Mouse (Mus musculus) hindbrain, postnatal 0 days (tissue): Measurements from ENCODE around the gene Zfp940. TPM values are rescaled to one million over a fixed set of nuclear protein-coding genes. Genes with fewer than 3 reads are reported as not detected.

Source experiments
- ATAC-seq: fragments of 200-750 bp; cut with Nextera tagmentation; 2 replicates; pipeline ENCODE4 v1.8.0; 2017; ENCODE audit warnings: mild to moderate bottlenecking, moderate TSS enrichment, moderate library complexity
- DNase-seq: peaks from one replicate; pipeline ENCODE4 v3.0.0-alpha.2; 2015; ENCODE audit warnings: low spot score
- H3K27ac ChIP-seq: fragments of 300-500 bp; sonication (generic); 2 replicates; pipeline ENCODE4 v1.5.1; 2014; ENCODE audit warnings: mild to moderate bottlenecking
- H3K27me3 ChIP-seq: fragments of 300-500 bp; sonication (generic); 2 replicates; pipeline ENCODE4 v1.6.1; 2014; ENCODE audit warnings: low read length, mixed read lengths; ENCODE audit not compliant: insufficient read depth
- H3K36me3 ChIP-seq: fragments of 300-500 bp; sonication (generic); 2 replicates; pipeline ENCODE4 v1.6.1; 2014; ENCODE audit warnings: low read length, mixed read lengths; ENCODE audit not compliant: insufficient read depth
- H3K4me1 ChIP-seq: fragments of 300-500 bp; sonication (generic); 2 replicates; pipeline ENCODE4 v1.6.1; 2014; ENCODE audit warnings: antibody characterized with exemption, low read length, mixed read lengths; ENCODE audit not compliant: insufficient read depth
- H3K4me2 ChIP-seq: fragments of 300-500 bp; sonication (generic); 2 replicates; pipeline ENCODE4 v1.6.1; 2014; ENCODE audit warnings: low read depth, mild to moderate bottlenecking, low read length, moderate library complexity, mixed read lengths
- H3K4me3 ChIP-seq: fragments of 300-500 bp; sonication (generic); 2 replicates; pipeline ENCODE4 v1.5.1; 2014; ENCODE audit warnings: low read length
- H3K9ac ChIP-seq: fragments of 300-500 bp; sonication (generic); replicated peaks from 2 replicates; pipeline ENCODE4 v1.6.1; 2014; ENCODE audit warnings: mild to moderate bottlenecking, low read length, moderate library complexity, mixed read lengths
- H3K9me3 ChIP-seq: fragments of 300-500 bp; sonication (generic); 2 replicates; pipeline ENCODE4 v1.6.1; 2016; ENCODE audit warnings: low read length, mixed read lengths
- CTCF ChIP-seq: IDR thresholded peaks from 2 replicates; pipeline ENCODE4 v1.5.1; 2016; ENCODE audit warnings: antibody characterized with exemption, control low read depth, low read depth
- WGBS: fragments of 180-500 bp; shearing (Covaris S2); extraction: QIAGEN DNeasy Blood & Tissue Kit; methylation state at CpG from one replicate; pipeline ENCODE4 v1.1.7; 2014; 5-methylcytosine and 5-hydroxymethylcytosine counted together
- polyA plus RNA-seq: library from polyadenylated mRNA; unstranded; fragments of >200 nt; fragmentation: Nextera tagmentation; extraction: Ambion mirVana; gene quantifications from 2 replicates; pipeline ENCODE4 v1.2.1, GENCODE M21; 2015
- total RNA-seq: library from RNA; depleted of rRNA; stranded (reverse); fragments of >200 nt; gene quantifications from 2 replicates; pipeline ENCODE4 v1.2.3, GENCODE M21; 2014; rRNA removed

Zfp940 gene
- total and polyA plus RNA-seq, 2 experiments from 2014 or later: 5.3 to 10.3 TPM

- Histone ChIP-seq H3K4me3 (no peak overlapping the region), H3K36me3 (no peaks in the 10 kb centered on the region), H3K4me2 (peak overlapping the region; percentile 78; the same call in 1 of the 2 replicates), H3K27me3 (no peaks in the 10 kb centered on the region), H3K27ac (no peak overlapping the region), H3K4me1 (peaks cover 22% of the 10 kb centered on the region; the same call in 1 of the 2 replicates), H3K9ac (no peak overlapping the region), H3K9me3 (no peaks in the 10 kb centered on the region)
- ATAC-seq: no peak
- no peak for TF ChIP-seq CTCF
- DNase-seq: no peak
- WGBS: 95% methylated on average over 2 of the region's 2 CpGs
Measured at GRCm38 (mm10) chr7:29814381-29814780, 39.1 kb downstream of the Zfp940 start.

DNA sequence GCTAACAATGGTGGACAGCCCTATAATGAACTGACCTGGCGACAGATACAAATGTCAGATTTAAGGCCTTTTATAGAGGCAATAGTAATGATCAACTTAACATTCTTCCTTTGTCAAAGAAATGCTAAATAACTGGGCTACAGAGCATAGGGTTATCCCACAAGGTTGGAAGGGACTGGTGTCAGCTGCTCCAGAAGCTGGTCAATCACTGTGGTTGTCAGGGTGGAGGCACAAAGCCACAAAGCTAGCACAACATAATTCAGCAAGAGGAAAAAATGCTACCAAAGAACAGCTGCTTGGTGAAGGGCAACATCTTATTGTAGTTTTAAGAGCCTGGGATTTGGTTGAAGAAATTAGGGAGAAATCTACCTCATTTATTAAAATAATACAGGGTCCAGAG lies 41.2 kb downstream of the Zfp940 start:
- Histone ChIP-seq H3K9ac (no peak overlapping the region), H3K4me3 (no peak overlapping the region), H3K4me1 (0 out of 2 replicates have a peak, but pooled peaks cover 11% of the 10 kb centered on the region), H3K27me3 (no peaks in the 10 kb centered on the region), H3K4me2 (no peak overlapping the region), H3K27ac (no peak overlapping the region), H3K9me3 (no peaks in the 10 kb centered on the region), H3K36me3 (no peaks in the 10 kb centered on the region)
- ATAC-seq (no peak), DNase-seq (no peak)
- WGBS: 87% methylated on average over 1 of the region's 1 CpGs
- TF ChIP-seq CTCF: no peak

DNA sequence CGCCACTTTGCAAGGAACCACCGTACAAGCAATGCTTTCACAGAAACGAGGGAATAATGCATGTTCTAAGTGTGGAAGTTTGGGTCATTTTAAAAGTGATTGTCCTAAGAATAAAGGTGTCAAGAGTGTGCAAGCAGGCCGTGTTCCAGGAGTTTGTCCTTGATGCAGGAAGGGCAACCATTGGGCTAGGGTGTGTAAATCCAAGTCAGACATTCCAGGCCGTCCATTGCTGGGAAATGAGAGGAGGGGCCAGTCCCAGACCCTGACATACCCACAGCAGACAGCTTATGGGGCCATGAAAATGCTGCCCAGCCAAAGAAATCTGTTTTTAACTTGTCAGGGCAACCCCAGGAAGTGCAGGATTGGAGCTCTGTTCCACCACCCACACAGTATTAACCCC lies 46.4 kb downstream of the Zfp940 start:
- no peak for ATAC-seq
- no peak for TF ChIP-seq CTCF
- Histone ChIP-seq H3K9ac (no peak overlapping the region), H3K36me3 (no peaks in the 10 kb centered on the region), H3K4me1 (no peaks in the 10 kb centered on the region), H3K27ac (no peak overlapping the region), H3K4me2 (no peak overlapping the region), H3K9me3 (no peaks in the 10 kb centered on the region), H3K27me3 (no peaks in the 10 kb centered on the region), H3K4me3 (no peak overlapping the region)
- DNase-seq: no peak
- 83% methylated on average over 5 of the region's 5 CpGs for WGBS

DNA sequence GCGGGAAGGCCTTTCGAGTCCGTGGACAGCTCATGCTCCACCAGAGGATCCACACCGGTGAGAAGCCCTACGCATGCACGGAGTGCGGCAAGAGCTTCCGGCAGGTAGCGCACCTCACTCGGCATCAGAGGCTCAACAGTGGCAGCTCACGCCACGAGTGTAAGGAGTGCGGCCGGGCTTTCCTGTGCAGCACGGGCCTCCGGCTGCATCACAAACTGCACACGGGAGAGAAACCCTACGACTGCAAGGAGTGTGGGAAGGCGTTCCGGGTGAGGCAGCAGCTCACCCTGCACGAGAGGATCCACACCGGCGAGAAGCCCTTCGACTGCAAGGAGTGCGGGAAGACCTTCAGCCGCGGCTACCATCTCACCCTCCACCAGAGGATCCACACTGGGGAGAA lies 60.6 kb downstream of the Zfp940 start:
- Histone ChIP-seq H3K4me1 (no peaks in the 10 kb centered on the region), H3K9me3 (peaks cover 2% of the 10 kb centered on the region; the same call in 1 of the 2 replicates), H3K4me2 (no peak overlapping the region), H3K27ac (no peak overlapping the region), H3K4me3 (no peak overlapping the region), H3K9ac (no peak overlapping the region), H3K27me3 (no peaks in the 10 kb centered on the region), H3K36me3 (peaks cover 38% of the 10 kb centered on the region)
- DNase-seq (no peak), ATAC-seq (no peak)
- WGBS: 40% methylated on average over 27 of the region's 27 CpGs
- TF ChIP-seq CTCF: no peak

GRCm38 (mm10) chr7:29785888-29786287 lies 67.6 kb downstream of the Zfp940 start:
- peaks cover 29% of the 10 kb centered on the region for H3K36me3 ChIP-seq
- H3K9ac ChIP-seq: peak overlapping the region; percentile 82; the same call in 1 of the 2 replicates
- 76% methylated on average over 5 of the region's 5 CpGs for WGBS
- H3K27ac ChIP-seq: no peak overlapping the region
- H3K4me3 ChIP-seq: peak overlapping the region; percentile 70
- no peaks in the 10 kb centered on the region for H3K9me3 ChIP-seq
- no peak for DNase-seq
- peak overlapping the region; percentile 77 for H3K4me2 ChIP-seq
- no peak for ATAC-seq
- no peak for TF ChIP-seq CTCF
- peaks cover 7% of the 10 kb centered on the region for H3K4me1 ChIP-seq
- H3K27me3 ChIP-seq: no peaks in the 10 kb centered on the region

DNA sequence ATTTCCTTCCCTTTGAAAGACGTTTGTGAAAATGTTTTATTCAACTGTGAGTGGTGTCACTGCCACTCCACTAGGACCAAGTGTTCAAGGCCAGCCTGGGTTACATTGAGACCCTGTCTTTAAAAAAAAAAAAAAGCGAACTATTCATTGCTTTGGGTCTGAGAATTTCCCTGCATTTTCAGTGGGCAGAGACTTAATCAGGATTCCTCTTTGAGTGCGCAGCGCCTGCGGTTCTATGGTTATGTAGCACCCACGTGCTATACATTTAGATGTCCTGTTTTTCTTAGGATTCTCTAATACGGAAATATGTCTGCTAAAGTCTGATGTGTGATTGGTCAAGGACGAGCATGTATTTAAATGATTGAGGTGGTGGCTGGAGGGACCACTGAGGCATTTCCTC lies 68.4 kb downstream of the Zfp940 start:
- peak overlapping the region; percentile 77 for H3K4me2 ChIP-seq
- H3K4me3 ChIP-seq: peak overlapping the region; percentile 70
- ATAC-seq: no peak
- H3K4me1 ChIP-seq: peaks cover 7% of the 10 kb centered on the region
- H3K27ac ChIP-seq: no peak overlapping the region
- H3K9me3 ChIP-seq: no peaks in the 10 kb centered on the region
- H3K27me3 ChIP-seq: no peaks in the 10 kb centered on the region
- H3K36me3 ChIP-seq: peaks cover 21% of the 10 kb centered on the region
- DNase-seq: peak; percentile 21
- H3K9ac ChIP-seq: peak overlapping the region; percentile 82; the same call in 1 of the 2 replicates
- 28% methylated on average over 8 of the region's 8 CpGs for WGBS
- no peak for TF ChIP-seq CTCF

DNA sequence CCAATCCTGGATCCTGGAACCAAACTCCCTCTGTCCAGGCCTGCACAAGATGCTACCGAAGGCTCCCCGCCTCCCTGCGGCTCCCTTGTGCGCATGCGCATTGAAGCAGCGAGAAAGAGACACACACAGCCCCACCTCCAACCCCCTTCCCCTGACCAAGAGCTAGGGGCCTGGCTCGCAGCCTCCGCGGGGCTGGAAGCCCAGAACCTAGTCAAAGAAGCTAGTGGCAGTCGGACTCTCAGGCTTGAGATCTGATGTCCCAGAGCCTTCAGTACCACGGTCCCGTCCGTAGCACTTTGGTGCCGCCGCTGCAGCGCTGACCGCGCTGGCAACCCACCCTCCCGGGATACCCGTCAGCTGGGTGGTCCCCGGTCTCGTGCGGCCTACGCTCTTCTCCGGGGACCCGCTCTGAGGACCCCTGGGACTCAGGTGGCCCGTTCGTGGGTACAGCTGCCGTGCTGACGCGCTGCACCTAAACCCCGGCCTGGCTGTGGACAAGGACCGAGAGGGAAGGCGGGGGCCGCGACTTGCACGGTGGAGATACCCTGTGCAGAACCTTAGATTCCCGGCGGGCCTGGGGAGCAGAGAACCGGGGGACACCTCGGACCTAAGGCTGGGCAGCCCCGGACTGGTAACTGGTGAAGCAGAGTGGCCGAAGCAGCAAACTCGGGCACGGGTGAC lies 69.5 kb downstream of the Zfp940 start, which contains the start of gene Zfp30:
Gene Zfp30 (plus strand): TSS at position 128 of the 681 bp plus-strand sequence.
- no peak for TF ChIP-seq CTCF
- peaks cover 17% of the 10 kb centered on the region for H3K36me3 ChIP-seq
- ATAC-seq (peak; percentile 97), DNase-seq (peak; percentile 97)
- peak within 1 kb of the TSS; percentile 77 for H3K4me2 ChIP-seq
- peaks cover 7% of the 10 kb centered on the region for H3K4me1 ChIP-seq
- peak within 1 kb of the TSS; percentile 92 for H3K27ac ChIP-seq
- H3K4me3 ChIP-seq: peak within 1 kb of the TSS; percentile 70
- no peaks in the 10 kb centered on the region for H3K9me3 ChIP-seq
- peak within 1 kb of the TSS; percentile 82 for H3K9ac ChIP-seq
- H3K27me3 ChIP-seq: no peaks in the 10 kb centered on the region
- WGBS: under 1% methylated on average over 45 of the region's 45 CpGs

Other genes starting within 250 kb of the Zfp940 start
- gene Catsperg2, start 126.6 kb downstream of the Zfp940 start, total RNA-seq: 0.11 and 0.37 TPM in 2 replicates
- 0.28 and 0.41 TPM in 2 replicates for gene Catsperg2, start 126.6 kb downstream of the Zfp940 start, polyA plus RNA-seq
- 10.7 and 11.4 TPM in 2 replicates for gene Zfp84, start 85.1 kb downstream of the Zfp940 start, total RNA-seq
- 5.8 and 6.5 TPM in 2 replicates for gene Zfp84, start 85.1 kb downstream of the Zfp940 start, polyA plus RNA-seq
- 10.1 and 11.3 TPM in 2 replicates for gene Zfp30, start 69.7 kb downstream of the Zfp940 start, total RNA-seq
- gene Zfp30, start 69.7 kb downstream of the Zfp940 start, polyA plus RNA-seq: 10.8 and 10.9 TPM in 2 replicates
- gene Zfp790, start 37.6 kb downstream of the Zfp940 start, total RNA-seq: 6.2 and 6.4 TPM in 2 replicates
- gene Zfp790, start 37.6 kb downstream of the Zfp940 start, polyA plus RNA-seq: 8.8 and 10.2 TPM in 2 replicates
- 14.7 and 17.8 TPM in 2 replicates for gene Zfp420, start 6.3 kb upstream of the Zfp940 start, total RNA-seq
- gene Zfp420, start 6.3 kb upstream of the Zfp940 start, polyA plus RNA-seq: 12.1 and 14.0 TPM in 2 replicates
- 16.1 and 16.8 TPM in 2 replicates for gene Zfp27, start 52.9 kb upstream of the Zfp940 start, total RNA-seq
- 6.9 and 7.8 TPM in 2 replicates for gene Zfp27, start 52.9 kb upstream of the Zfp940 start, polyA plus RNA-seq
- gene Zfp383, start 54.6 kb upstream of the Zfp940 start, total RNA-seq: 5.8 and 6.6 TPM in 2 replicates
- gene Zfp383, start 54.6 kb upstream of the Zfp940 start, polyA plus RNA-seq: 4.1 and 4.8 TPM in 2 replicates
- gene Zfp74, start 100.4 kb upstream of the Zfp940 start, total RNA-seq: 7.9 and 10.1 TPM in 2 replicates
- 13.1 and 14.6 TPM in 2 replicates for gene Zfp74, start 100.4 kb upstream of the Zfp940 start, polyA plus RNA-seq
- 6.4 and 6.7 TPM in 2 replicates for gene Zfp568, start 130.3 kb upstream of the Zfp940 start, total RNA-seq
- 2.8 and 3.5 TPM in 2 replicates for gene Zfp568, start 130.3 kb upstream of the Zfp940 start, polyA plus RNA-seq
- gene Zfp14, start 197.7 kb upstream of the Zfp940 start, total RNA-seq: 8.4 and 10.1 TPM in 2 replicates
- gene Zfp14, start 197.7 kb upstream of the Zfp940 start, polyA plus RNA-seq: 5.9 and 6.7 TPM in 2 replicates
- 2.8 and 5.4 TPM in 2 replicates for gene Zfp82, start 219.2 kb upstream of the Zfp940 start, total RNA-seq
- gene Zfp82, start 219.2 kb upstream of the Zfp940 start, polyA plus RNA-seq: 4.0 and 4.2 TPM in 2 replicates
- gene Gm26920, start 236.7 kb upstream of the Zfp940 start, total RNA-seq: not detected in 2 replicates
- gene Gm26920, start 236.7 kb upstream of the Zfp940 start, polyA plus RNA-seq: 1.6 and 2.5 TPM in 2 replicates
- 2.3 and 2.8 TPM in 2 replicates for gene Zfp566, start 236.9 kb upstream of the Zfp940 start, total RNA-seq
- 13.7 and 15.5 TPM in 2 replicates for gene Zfp566, start 236.9 kb upstream of the Zfp940 start, polyA plus RNA-seq
- 26.8 and 27.4 TPM in 2 replicates for gene Zfp260, start 241.1 kb upstream of the Zfp940 start, total RNA-seq
- 47.7 and 49.4 TPM in 2 replicates for gene Zfp260, start 241.1 kb upstream of the Zfp940 start, polyA plus RNA-seq